20 mouse cellular contexts compared by ENCODE assay signal in the genomic region with DNA sequence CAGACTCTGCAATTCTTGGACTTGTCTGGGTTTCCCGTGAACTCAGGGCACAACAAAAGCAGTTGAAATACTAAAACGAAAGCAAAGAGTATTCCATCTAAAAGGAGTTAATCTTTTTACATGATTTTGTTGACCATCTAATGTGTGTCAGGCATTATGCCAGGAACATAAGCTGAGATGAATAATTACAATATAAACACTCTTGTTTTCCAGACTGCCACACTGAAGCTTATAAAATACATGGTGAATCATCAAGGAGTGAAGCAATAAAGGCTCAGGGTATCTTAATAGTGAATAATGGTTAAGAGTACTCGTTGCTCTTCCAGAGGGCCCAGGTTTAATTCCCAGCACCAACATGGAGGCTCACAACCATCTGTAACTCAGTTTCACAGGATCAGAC. TPM values are rescaled to one million over a fixed set of nuclear protein-coding genes. Genes with fewer than 3 reads are reported as not detected.
DNase-seq lines count a peak whose midpoint lies in the region; ATAC-seq and TF ChIP-seq lines count a peak whose summit lies in the region.
"Had no signal": no experiment of that assay in that cellular context is flagged by ENCODE, and none has a peak within 500 bp of the region (broad histone marks: within the 10 kb centered on the region; RNA-seq: fewer than 3 reads in every experiment).

No protein-coding gene starts in this region.

- no peak overlapping the region for H3K9ac ChIP-seq in lung, embryonic 14.5 days
- no peak overlapping the region for H3K9ac ChIP-seq in stomach, postnatal 0 days (ENCODE audit: low read length)
- H3K9ac ChIP-seq: embryonic facial prominence, embryonic 15.5 days; forebrain, embryonic 15.5 days; heart, embryonic 12.5 days; hindbrain, embryonic 15.5 days had no signal

- H3K27me3 ChIP-seq in lung, embryonic 14.5 days (ENCODE audit: insufficient read depth, low read length): no peaks in the 10 kb centered on the region
- H3K27me3 ChIP-seq in C2C12 (ENCODE audit: control insufficient read depth, insufficient read depth, insufficient read length): no peaks in the 10 kb centered on the region
- H3K27me3 ChIP-seq in stomach, postnatal 0 days (ENCODE audit: control insufficient read depth, insufficient read depth, low read length): no peaks in the 10 kb centered on the region
- H3K27me3 ChIP-seq: CH12.LX; embryonic facial prominence, embryonic 15.5 days; forebrain, embryonic 15.5 days; heart, embryonic 12.5 days; hindbrain, embryonic 15.5 days had no signal

- peak; percentile 21 for DNase-seq in lung, embryonic 14.5 days
- no peak for DNase-seq in lung, postnatal 14 days
- DNase-seq in adipocyte (ENCODE audit: low spot score): peak; percentile 60
- DNase-seq in stomach, postnatal 0 days (ENCODE audit: low spot score): no peak
- DNase-seq in gastrocnemius, adult 2 months: no peak
- DNase-seq in gastrocnemius, postnatal 14 days: no peak
- DNase-seq: adrenal gland, postnatal 10 days; cerebellum, adult 11-12 months; cerebellum, postnatal 10 days; embryo, embryonic 11 days; gastrocnemius, postnatal 10 days; heart, adult 2 months; kidney, adult 11 months had no signal

- no peak overlapping the region for H3ac ChIP-seq in C2C12 (ENCODE audit: control insufficient read depth, insufficient read length, low read depth)

- no peaks in the 10 kb centered on the region for H3K79me2 ChIP-seq in C2C12 (ENCODE audit: control insufficient read depth, insufficient read depth)

- TF ChIP-seq EP300 in stomach, postnatal 0 days (optimal IDR thresholded peaks at IDR 0.05): no peak

- intact Hi-C loops in gastrocnemius, adult 2 months (cut with DNase I): no loop called here
- intact Hi-C loops in gastrocnemius, postnatal 14 days (cut with DNase I; ENCODE audit: low total_unique reads): no loop called here

- H3K4me3 ChIP-seq in lung, embryonic 14.5 days (ENCODE audit: low read depth, low read length): no peak overlapping the region
- H3K4me3 ChIP-seq in C2C12 (ENCODE audit: insufficient read depth, poor library complexity, severe bottlenecking): no peak overlapping the region
- no peak overlapping the region for H3K4me3 ChIP-seq in stomach, postnatal 0 days (ENCODE audit: low read depth, low read length)
- H3K4me3 ChIP-seq in gastrocnemius, adult 2 months: no peak overlapping the region
- H3K4me3 ChIP-seq: embryonic facial prominence, embryonic 15.5 days; erythroblast, embryonic 14.5 days; forebrain, embryonic 15.5 days; heart, adult 2 months; heart, embryonic 12.5 days; hindbrain, embryonic 15.5 days had no signal

- 0 out of 2 replicates have a peak, but pooled peaks cover 5% of the 10 kb centered on the region for H3K4me1 ChIP-seq in lung, embryonic 14.5 days (ENCODE audit: insufficient read depth)
- peaks cover 5% of the 10 kb centered on the region for H3K4me1 ChIP-seq in stomach, postnatal 0 days (replicated peaks; ENCODE audit: control insufficient read depth, insufficient read depth)
- H3K4me1 ChIP-seq: forebrain, embryonic 15.5 days; heart, embryonic 12.5 days; hindbrain, embryonic 15.5 days had no signal

- no peak for TF ChIP-seq CTCF in lung, embryonic 14.5 days (IDR thresholded peaks at IDR 0.05; ENCODE audit: low read depth)
- TF ChIP-seq CTCF in C2C12 (IDR thresholded peaks at IDR 0.05; ENCODE audit: control insufficient read depth, insufficient read depth, insufficient read length): no peak
- no peak for TF ChIP-seq CTCF in stomach, postnatal 0 days (IDR thresholded peaks at IDR 0.05; ENCODE audit: low read depth)
- TF ChIP-seq CTCF in gastrocnemius, adult 2 months (IDR thresholded peaks at IDR 0.05): no peak

- WGBS in lung, embryonic 14.5 days: 45% methylated on average over 3 of the region's 3 CpGs
- 22% methylated on average over 3 of the region's 3 CpGs for WGBS in stomach, postnatal 0 days

- no peak overlapping the region for H3K4me2 ChIP-seq in lung, embryonic 14.5 days
- H3K4me2 ChIP-seq in stomach, postnatal 0 days (replicated peaks; ENCODE audit: low read depth): no peak overlapping the region
- H3K4me2 ChIP-seq: embryonic facial prominence, embryonic 15.5 days; forebrain, embryonic 15.5 days; heart, embryonic 12.5 days; hindbrain, embryonic 15.5 days had no signal

- no peaks in the 10 kb centered on the region for H3K9me3 ChIP-seq in lung, embryonic 14.5 days (ENCODE audit: low read depth, low read length)
- no peaks in the 10 kb centered on the region for H3K9me3 ChIP-seq in stomach, postnatal 0 days (ENCODE audit: control insufficient read depth, low read length)
- H3K9me3 ChIP-seq: embryonic facial prominence, embryonic 15.5 days; forebrain, embryonic 15.5 days; hindbrain, embryonic 15.5 days had no signal

- H3K27ac ChIP-seq in lung, embryonic 14.5 days (ENCODE audit: low read depth): no peak overlapping the region
- H3K27ac ChIP-seq in stomach, postnatal 0 days (replicated peaks): no peak overlapping the region
- H3K27ac ChIP-seq in gastrocnemius, adult 2 months: no peak overlapping the region
- H3K27ac ChIP-seq: embryonic facial prominence, embryonic 15.5 days; forebrain, embryonic 15.5 days; heart, adult 2 months; hindbrain, embryonic 15.5 days had no signal

- ATAC-seq in lung, embryonic 14.5 days (ENCODE audit: insufficient read depth): no peak
- ATAC-seq in stomach, postnatal 0 days (ENCODE audit: low FRiP score, low TSS enrichment): peak; percentile 51
- ATAC-seq: forebrain, embryonic 15.5 days had no signal

- H3K36me3 ChIP-seq in lung, embryonic 14.5 days (ENCODE audit: insufficient read depth): no peaks in the 10 kb centered on the region
- no peaks in the 10 kb centered on the region for H3K36me3 ChIP-seq in C2C12 (ENCODE audit: control insufficient read depth, insufficient read depth)
- H3K36me3 ChIP-seq in stomach, postnatal 0 days (ENCODE audit: control insufficient read depth, insufficient read depth, low read length): no peaks in the 10 kb centered on the region
- H3K36me3 ChIP-seq: embryonic facial prominence, embryonic 15.5 days; forebrain, embryonic 15.5 days; heart, embryonic 12.5 days; hindbrain, embryonic 15.5 days had no signal

- no peaks in the 10 kb centered on the region for H3K79me3 ChIP-seq in C2C12 (ENCODE audit: low read depth)

TF ChIP-seq in C2C12, 6 proteins besides CTCF, POLR2A, EP300 and RAD21:
- no peak for TF ChIP-seq USF1 (IDR thresholded peaks at IDR 0.05; ENCODE audit: low read depth)
- no peak for TF ChIP-seq FOSL1 (IDR thresholded peaks at IDR 0.05; ENCODE audit: insufficient read depth, low read length, poor library complexity, severe bottlenecking)
- no peak for TF ChIP-seq MYOG (IDR thresholded peaks at IDR 0.05; ENCODE audit: control insufficient read depth, extremely low read depth, insufficient read length)
- TF ChIP-seq MAX (IDR thresholded peaks at IDR 0.05): no peak
- peak; percentile 81 for TF ChIP-seq CEBPB (IDR thresholded peaks at IDR 0.05; ENCODE audit: low read depth)
- TF ChIP-seq MYOD1 (IDR thresholded peaks at IDR 0.05; ENCODE audit: control insufficient read depth, insufficient read length, low read depth): no peak

RNA-seq across cellular contexts. Expression of gene Rhobtb1, which starts 29.8 kb away (rescaled TPM):
- polyA plus RNA-seq in lung, embryonic 14.5 days (2014; fragmentation: Nextera tagmentation; extraction: Ambion mirVana): 19.4 and 20.1 TPM in 2 replicates
- 3.8 TPM for polyA plus RNA-seq in C2C12 (2012; fragmentation: generic; extraction: Trizol)
- polyA plus RNA-seq in stomach, postnatal 0 days (2015; fragmentation: Nextera tagmentation; extraction: Ambion mirVana): 27.1 and 34.4 TPM in 2 replicates
- 10 to 100 TPM; 21.8 to 29.1 TPM for total RNA-seq in gastrocnemius, adult 2 months (2021)
- 10 to 100 TPM in 1 of 2 experiments, 1 to 10 TPM in 1; 8.8 to 11.4 TPM for total RNA-seq in gastrocnemius, postnatal 14 days (2021)

RNA-seq across cellular contexts. Expression of gene A930033H14Rik, which starts 31.9 kb away (rescaled TPM):
- polyA plus RNA-seq in lung, embryonic 14.5 days (2014; fragmentation: Nextera tagmentation; extraction: Ambion mirVana): 1.8 and 1.9 TPM in 2 replicates
- polyA plus RNA-seq in C2C12 (2012; fragmentation: generic; extraction: Trizol): 0.48 TPM
- 1.2 and 1.5 TPM in 2 replicates for polyA plus RNA-seq in stomach, postnatal 0 days (2015; fragmentation: Nextera tagmentation; extraction: Ambion mirVana)
- 1 to 10 TPM; 3.4 to 5.1 TPM for total RNA-seq in gastrocnemius, adult 2 months (2021)
- total RNA-seq in gastrocnemius, postnatal 14 days (2021): 1 to 10 TPM; 2.9 to 3.4 TPM
- polyA plus RNA-seq: erythroblast, embryonic 14.5 days had no signal

Comparison
In these comparisons a context has a peak if more than half of its experiments do, and no peak if none do; other contexts are left out.
1. DNase-seq: peak in lung, embryonic 14.5 days (single experiment) and adipocyte (single experiment); none in lung, postnatal 14 days (single experiment), stomach, postnatal 0 days (single experiment), gastrocnemius, adult 2 months (single experiment) and gastrocnemius, postnatal 14 days (single experiment).